Mouse (Mus musculus) cerebellum, adult 9-11 months (tissue): Measurements from ENCODE around the gene Gm42791.
A peak's percentile ranks its signal among the peaks of the same experiment; 100 is the strongest.

Source experiments
- DNase-seq: peaks from one replicate; pipeline ENCODE4 v3.0.0; 2022

The Gm42791 gene

DNA sequence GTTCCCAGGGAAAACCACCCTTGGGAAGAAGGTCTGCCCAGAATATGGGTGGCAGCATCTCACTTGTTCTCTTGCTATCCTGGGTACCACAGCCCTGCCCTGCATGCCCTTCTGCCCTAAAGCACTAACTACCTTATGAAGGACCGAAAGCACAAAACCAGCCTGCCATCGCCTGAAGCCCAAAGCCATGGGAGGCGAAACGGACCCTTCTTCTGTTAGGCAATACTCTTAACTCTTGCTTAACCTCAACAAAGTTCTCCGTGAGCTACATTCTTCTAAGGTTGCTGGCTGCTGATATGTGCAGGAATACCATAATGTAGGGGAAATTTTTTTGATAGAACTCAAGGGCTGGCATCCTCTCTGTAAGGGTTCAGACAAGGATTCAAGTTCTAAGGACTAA, 72.2 kb downstream of the Gm42791 start:
- no peak for DNase-seq

- DNase-seq: no peak
Observed at GRCm38 (mm10) chr5:148918049-148918448, 76.9 kb downstream of the Gm42791 start.

- no peak for DNase-seq
Observed at GRCm38 (mm10) chr5:148916775-148917174, 78.2 kb downstream of the Gm42791 start.

- DNase-seq: no peak
Observed at GRCm38 (mm10) chr5:148912262-148912661, 82.7 kb downstream of the Gm42791 start.

DNA sequence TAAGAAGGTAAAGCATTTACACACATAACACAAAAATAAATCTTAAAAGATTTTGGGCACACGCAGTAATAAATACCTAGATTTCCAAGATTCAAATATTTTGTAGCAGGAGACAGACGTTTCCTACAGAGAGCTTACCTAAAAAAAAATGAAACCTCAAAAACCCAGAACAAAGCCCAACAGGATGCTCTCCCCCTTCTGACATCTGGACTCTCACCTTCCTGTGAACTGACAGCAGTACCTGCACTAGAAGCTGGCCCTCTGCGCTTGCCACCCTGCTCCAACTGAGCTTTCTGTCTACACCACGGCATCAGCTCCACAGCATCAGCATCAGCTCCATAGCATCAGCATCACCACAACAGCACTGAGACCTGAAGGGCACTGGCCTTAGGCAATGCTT, 84.9 kb downstream of the Gm42791 start:
- no peak for DNase-seq

DNA sequence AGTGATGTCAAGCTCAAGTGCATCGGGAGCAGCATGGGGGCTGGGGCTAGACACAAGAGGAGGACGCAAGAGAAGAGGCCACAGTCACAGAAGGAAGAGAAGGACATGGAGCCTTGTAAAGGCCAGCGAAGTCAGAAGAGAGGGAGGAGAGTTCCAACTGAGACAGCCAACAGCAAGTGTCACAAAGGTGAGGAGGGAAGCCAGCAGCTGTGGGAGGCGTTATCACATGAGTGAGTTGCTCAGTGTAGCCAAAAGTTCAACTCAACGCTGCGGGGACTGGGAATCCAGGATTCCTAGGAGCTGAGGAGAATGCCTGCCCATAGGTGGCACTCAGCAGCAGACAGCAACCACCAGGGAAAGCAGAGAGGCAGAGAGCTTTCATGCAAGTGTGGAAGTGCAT, 85.5 kb downstream of the Gm42791 start:
- DNase-seq: no peak

DNA sequence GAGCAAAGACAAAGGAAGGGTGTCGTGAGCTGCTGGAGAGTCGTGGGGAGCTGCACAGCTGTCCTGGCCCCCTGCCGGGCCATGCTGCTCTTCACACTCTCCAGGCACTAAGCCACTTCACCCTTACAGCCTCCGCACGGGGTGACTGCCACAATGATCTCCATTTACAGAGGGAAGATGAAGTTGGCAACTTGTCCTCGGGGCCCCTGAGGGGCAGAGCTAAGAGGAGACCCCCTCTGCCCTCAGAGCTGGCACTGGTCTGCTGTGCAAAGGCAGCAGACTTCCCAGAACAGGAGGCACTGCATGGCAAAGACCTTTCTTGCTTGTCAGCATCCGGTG, 85.9 kb downstream of the Gm42791 start:
- DNase-seq: peak; percentile 28

- DNase-seq: no peak
Observed at GRCm38 (mm10) chr5:148908191-148909056, 86.5 kb downstream of the Gm42791 start.

GRCm38 (mm10) chr5:148906305-148906704, 88.6 kb downstream of the Gm42791 start:
- DNase-seq: no peak

DNA sequence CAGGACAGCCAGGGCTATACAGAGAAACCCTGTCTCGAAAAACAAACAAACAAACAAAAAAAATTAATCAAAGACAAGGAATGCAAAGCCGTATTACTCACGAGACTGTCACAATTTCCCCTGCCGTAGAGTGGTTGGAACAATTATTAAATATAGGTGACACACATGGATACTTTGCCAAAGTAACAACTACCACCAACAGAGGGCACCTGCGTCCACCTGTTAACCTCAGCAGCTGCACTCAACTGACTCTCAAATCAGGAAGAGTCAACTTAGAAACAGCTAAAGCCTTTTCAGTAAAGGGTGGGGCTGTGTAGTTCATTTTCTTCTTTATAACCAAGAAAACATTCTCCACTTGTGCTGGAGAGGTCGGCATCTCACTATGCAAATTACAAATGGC, 90.1 kb downstream of the Gm42791 start:
- DNase-seq: peak; percentile 21

GRCm38 (mm10) chr5:148899361-148899760, 95.6 kb downstream of the Gm42791 start:
- DNase-seq: no peak

DNA sequence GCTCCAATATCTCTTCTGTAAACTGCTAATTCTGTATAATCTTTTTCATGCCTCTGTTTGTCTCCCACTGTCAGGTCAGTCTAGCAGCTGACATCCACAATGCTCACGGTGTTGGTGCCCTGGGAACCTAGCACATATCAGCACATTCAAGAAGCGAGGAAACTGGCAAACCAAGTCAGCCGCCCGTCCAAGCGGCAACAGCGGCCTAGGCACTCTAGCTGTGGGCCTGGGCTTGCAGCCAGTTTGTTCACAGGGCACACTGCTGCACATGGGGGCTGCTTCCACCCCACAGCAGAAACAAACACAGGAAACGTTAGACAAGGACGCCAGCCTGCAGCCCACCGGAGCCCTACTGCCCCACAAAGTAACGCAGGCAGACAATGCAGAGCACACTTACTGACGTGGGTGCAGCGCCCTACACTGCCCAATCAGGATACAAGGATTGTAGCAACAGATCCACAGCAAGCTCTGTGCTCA, 97.0 kb downstream of the Gm42791 start:
- no peak for DNase-seq

DNA sequence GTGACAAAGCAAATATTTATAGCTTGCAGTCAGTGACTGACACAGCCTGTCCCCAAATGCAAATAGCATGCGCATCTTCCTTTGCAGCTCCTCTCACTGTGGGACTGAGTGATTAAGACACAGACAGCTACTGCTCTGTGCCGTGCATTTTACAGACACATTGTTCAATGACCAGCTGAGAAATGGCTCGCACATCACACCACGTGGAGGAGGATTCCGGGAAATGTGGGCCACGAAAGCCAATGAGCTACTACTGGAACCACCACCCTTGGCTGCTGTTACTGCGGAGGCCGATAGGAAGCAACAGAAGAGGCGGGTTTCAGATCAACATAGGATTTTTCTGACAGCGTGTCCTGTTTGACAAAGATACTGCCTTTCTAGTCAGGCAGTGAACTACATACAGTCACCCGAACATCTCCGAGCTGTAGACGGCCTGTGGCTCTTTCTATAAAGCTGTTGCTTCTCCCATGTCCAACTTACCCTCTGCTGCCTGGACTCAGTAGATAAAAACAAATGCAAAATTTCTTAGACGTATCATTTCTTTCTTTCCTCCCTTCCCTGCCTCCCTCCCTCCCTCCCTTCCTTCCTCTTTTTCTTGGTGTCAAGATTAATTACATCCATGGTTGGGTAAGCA, 97.8 kb downstream of the Gm42791 start:
- no peak for DNase-seq

- no peak for DNase-seq
Observed at GRCm38 (mm10) chr5:148896515-148896914, 98.4 kb downstream of the Gm42791 start.

GRCm38 (mm10) chr5:148895833-148896232, 99.1 kb downstream of the Gm42791 start:
- DNase-seq: no peak

DNA sequence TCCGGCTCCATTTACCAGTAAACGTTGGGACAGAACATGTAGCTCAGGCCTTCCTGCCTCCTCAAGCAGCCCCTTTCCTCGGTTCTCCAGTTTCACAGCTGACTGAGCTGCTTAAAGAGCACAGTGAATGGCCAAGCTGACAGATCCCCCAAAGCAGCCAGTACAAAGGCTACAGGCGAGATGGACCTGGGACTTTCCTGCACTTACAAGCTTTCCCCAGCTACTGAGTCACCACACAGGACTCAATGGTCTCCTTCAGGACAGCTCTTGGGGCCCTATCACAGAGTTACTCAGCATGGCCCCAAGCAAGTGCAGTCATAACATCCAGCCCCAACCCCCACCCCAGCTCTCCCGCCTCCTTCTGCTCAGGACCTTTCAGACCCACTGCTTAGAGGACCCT, 99.9 kb downstream of the Gm42791 start:
- no peak for DNase-seq

DNA sequence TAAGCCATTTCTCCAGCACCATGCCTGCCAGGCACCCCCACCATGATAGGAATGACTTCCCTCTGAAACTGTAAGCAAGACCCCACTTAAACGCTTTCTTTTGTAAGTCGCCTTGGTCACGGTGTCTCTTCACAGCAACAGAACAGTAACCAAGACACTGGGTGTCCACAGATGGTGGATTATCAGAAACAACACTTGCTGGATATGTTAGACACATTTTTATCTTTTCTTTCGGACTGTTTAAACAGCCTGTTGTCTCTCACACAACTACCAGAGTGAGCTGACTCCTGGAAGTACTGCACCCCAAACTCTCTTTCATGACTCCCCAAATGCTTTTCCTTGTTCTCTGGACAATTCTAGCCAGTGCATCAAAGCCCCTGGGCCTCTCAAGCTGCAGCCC, 104.7 kb downstream of the Gm42791 start:
- DNase-seq: no peak

DNA sequence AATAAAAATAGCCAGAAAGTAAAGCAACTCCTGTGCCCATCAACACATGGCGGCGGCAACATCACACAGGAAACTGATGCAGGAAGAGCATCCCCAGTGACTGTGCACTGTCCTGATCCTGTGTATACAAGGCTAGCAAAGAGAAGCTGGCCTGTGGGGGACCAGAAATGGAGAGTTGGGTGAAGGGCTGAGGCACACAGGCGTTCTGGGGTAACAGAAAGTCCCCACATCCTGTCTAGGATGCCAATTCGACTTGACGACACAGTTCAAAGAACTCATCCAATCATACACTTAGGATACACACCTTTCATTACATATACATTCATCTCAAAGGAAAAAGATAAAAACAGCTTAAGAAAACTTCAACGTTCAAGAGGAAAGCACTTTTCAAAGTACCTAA, 106.9 kb downstream of the Gm42791 start:
- DNase-seq: no peak

GRCm38 (mm10) chr5:148885821-148886609, 108.9 kb downstream of the Gm42791 start:
- DNase-seq: no peak

GRCm38 (mm10) chr5:148883671-148884070, 111.3 kb downstream of the Gm42791 start:
- peak; percentile 11 for DNase-seq

DNA sequence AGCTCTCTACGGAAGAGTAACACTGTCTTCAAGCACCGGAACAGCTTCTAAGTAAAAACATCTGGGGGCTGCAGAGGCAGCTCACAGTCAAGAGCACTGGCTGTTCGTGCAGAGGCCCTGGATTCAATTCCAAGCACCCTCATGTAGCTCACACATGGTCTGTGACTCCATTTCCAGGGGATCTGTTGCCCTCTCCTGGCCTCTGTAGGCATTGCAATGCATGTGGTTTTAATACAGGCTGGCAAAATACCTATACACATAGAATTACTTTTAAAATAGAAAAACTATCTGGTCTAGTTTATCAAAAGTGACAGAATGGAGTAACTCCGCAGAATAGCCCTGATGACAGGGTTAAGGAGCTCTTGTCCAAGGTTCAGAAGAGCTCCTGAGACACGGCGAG, 115.7 kb downstream of the Gm42791 start:
- no peak for DNase-seq

DNA sequence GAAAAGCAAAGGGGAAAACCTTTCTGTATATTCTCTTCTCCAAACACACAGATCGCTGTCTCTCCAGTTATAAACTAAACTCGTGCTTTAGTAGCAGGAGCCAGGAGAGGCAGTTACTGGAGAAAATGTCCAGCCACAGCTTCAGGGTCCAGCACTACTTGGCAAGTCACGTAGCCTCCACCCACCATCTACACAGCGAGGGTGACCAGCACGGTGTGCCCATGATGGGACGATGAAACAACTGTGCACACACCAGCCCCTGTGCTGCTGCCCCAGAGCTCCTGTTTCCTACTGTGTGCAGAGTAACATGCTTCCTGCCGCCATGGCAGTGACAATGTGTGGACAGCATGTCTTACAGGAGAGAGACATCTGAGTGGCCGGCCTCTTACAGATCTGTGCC, 121.8 kb downstream of the Gm42791 start:
- DNase-seq: no peak

DNA sequence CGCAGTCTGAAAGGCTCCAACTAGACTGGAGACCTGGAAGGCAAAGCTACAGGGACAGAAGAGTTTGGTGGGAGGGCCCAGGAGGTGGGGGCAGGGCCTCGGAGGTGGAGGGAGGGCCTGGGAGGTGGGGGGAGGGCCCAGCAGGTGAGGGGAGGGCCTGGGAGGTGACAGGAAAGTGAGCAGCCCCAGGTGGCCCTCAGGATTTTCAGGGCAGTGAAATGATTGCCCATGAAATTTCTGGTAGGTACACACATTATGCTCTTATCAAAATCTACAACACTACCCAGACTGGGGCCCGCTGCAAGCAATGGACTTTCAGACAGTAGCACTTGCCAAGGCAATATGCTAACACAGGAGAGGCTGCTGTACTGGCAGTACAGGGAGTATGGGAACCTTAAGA, 125.4 kb downstream of the Gm42791 start:
- DNase-seq: no peak

- DNase-seq: no peak
Observed at GRCm38 (mm10) chr5:148867766-148868165, 127.2 kb downstream of the Gm42791 start.
